Mouse (Mus musculus): ENCODE measurements at regions not wholly inside any gene's neighbourhood (a gene's known extent, or its start where the extent isn't known, plus 50 kb on each side); places are given as distances from the start of the nearest gene placed in this dataset.
A peak's percentile ranks its signal among the peaks of the same experiment; 100 is the strongest.

- WGBS = 27% methylated on average over 6 of the region's 6 CpGs
These were observed 81.8 kb downstream of the Tbx18 start for GRCm38 (mm10) chr9:87649015-87649978.

GRCm38 (mm10) chr9:87648317-87648716 lies 82.7 kb downstream of the Tbx18 start:
- H3K27ac ChIP-seq = no peak overlapping the region
- 73% methylated on average over 5 of the region's 5 CpGs for WGBS
- H3K4me2 ChIP-seq (replicated peaks) = no peak overlapping the region
- no peaks in the 10 kb centered on the region for H3K9me3 ChIP-seq
- no peak for ATAC-seq
- H3K27me3 ChIP-seq (replicated peaks) = no peaks in the 10 kb centered on the region
- no peak overlapping the region for H3K4me3 ChIP-seq (replicated peaks)
- no peaks in the 10 kb centered on the region for H3K4me1 ChIP-seq (replicated peaks)
- no peak overlapping the region for H3K9ac ChIP-seq
- H3K36me3 ChIP-seq = no peaks in the 10 kb centered on the region

More at GRCm38 (mm10) chr9:87649015-87649978, 81.8 kb downstream of the Tbx18 start:
- H3K27me3 ChIP-seq (replicated peaks) = no peaks in the 10 kb centered on the region
- no peak for ATAC-seq
- no peaks in the 10 kb centered on the region for H3K9me3 ChIP-seq
- no peak overlapping the region for H3K27ac ChIP-seq
- H3K36me3 ChIP-seq = no peaks in the 10 kb centered on the region
- H3K4me2 ChIP-seq (replicated peaks) = no peak overlapping the region
- no peak overlapping the region for H3K9ac ChIP-seq
- H3K4me3 ChIP-seq (replicated peaks) = no peak overlapping the region
- no peaks in the 10 kb centered on the region for H3K4me1 ChIP-seq (replicated peaks)

GRCm38 (mm10) chr9:87645032-87645431 lies 86.0 kb downstream of the Tbx18 start:
- WGBS = 82% methylated on average over 5 of the region's 5 CpGs
- H3K4me2 ChIP-seq (replicated peaks) = no peak overlapping the region
- no peaks in the 10 kb centered on the region for H3K4me1 ChIP-seq (replicated peaks)
- H3K9ac ChIP-seq = no peak overlapping the region
- H3K27me3 ChIP-seq (replicated peaks) = no peaks in the 10 kb centered on the region
- H3K27ac ChIP-seq = no peak overlapping the region
- no peak overlapping the region for H3K4me3 ChIP-seq (replicated peaks)
- no peaks in the 10 kb centered on the region for H3K36me3 ChIP-seq
- ATAC-seq = no peak
- no peaks in the 10 kb centered on the region for H3K9me3 ChIP-seq

- H3K4me1 ChIP-seq (replicated peaks) = no peaks in the 10 kb centered on the region
- H3K27me3 ChIP-seq (replicated peaks) = no peaks in the 10 kb centered on the region
- H3K36me3 ChIP-seq = no peaks in the 10 kb centered on the region
- no peak overlapping the region for H3K4me3 ChIP-seq (replicated peaks)
- H3K4me2 ChIP-seq (replicated peaks) = no peak overlapping the region
- no peak for ATAC-seq
- no peak overlapping the region for H3K9ac ChIP-seq
- no peak overlapping the region for H3K27ac ChIP-seq
- WGBS = 43% methylated on average over 5 of the region's 5 CpGs
- H3K9me3 ChIP-seq = no peaks in the 10 kb centered on the region
These were observed 97.0 kb downstream of the Tbx18 start for GRCm38 (mm10) chr9:87633863-87634630.

- H3K36me3 ChIP-seq = no peaks in the 10 kb centered on the region
- H3K9ac ChIP-seq = no peak overlapping the region
- H3K4me3 ChIP-seq (replicated peaks) = no peak overlapping the region
- no peak overlapping the region for H3K27ac ChIP-seq
- 37% methylated on average over 3 of the region's 3 CpGs for WGBS
- no peaks in the 10 kb centered on the region for H3K9me3 ChIP-seq
- no peak overlapping the region for H3K4me2 ChIP-seq (replicated peaks)
- no peaks in the 10 kb centered on the region for H3K27me3 ChIP-seq (replicated peaks)
- H3K4me1 ChIP-seq (replicated peaks) = no peaks in the 10 kb centered on the region
- ATAC-seq = no peak
These were observed 104.6 kb downstream of the Tbx18 start for GRCm38 (mm10) chr9:87626432-87626831.

- 14% methylated on average over 7 of the region's 7 CpGs for WGBS
- peak; percentile 58 for ATAC-seq
- no peak overlapping the region for H3K4me2 ChIP-seq (replicated peaks)
These were observed 112.8 kb downstream of the Tbx18 start for GRCm38 (mm10) chr9:87618238-87618673.

GRCm38 (mm10) chr9:87607878-87608631 lies 123.0 kb downstream of the Tbx18 start:
- no peaks in the 10 kb centered on the region for H3K36me3 ChIP-seq
- H3K27me3 ChIP-seq (replicated peaks) = no peaks in the 10 kb centered on the region
- no peak overlapping the region for H3K4me3 ChIP-seq (replicated peaks)
- H3K4me1 ChIP-seq (replicated peaks) = no peaks in the 10 kb centered on the region
- no peak overlapping the region for H3K9ac ChIP-seq
- H3K27ac ChIP-seq = no peak overlapping the region
- no peaks in the 10 kb centered on the region for H3K9me3 ChIP-seq
- 28% methylated on average over 10 of the region's 10 CpGs for WGBS
- no peak for ATAC-seq
- H3K4me2 ChIP-seq (replicated peaks) = no peak overlapping the region

More at GRCm38 (mm10) chr9:87618238-87618673, 112.8 kb downstream of the Tbx18 start:
- H3K9me3 ChIP-seq = no peaks in the 10 kb centered on the region
- no peak overlapping the region for H3K9ac ChIP-seq
- no peaks in the 10 kb centered on the region; the same call in 1 of the 2 replicates for H3K4me1 ChIP-seq (replicated peaks)
- no peak overlapping the region for H3K4me3 ChIP-seq (replicated peaks)
- H3K27ac ChIP-seq = no peak overlapping the region
- no peaks in the 10 kb centered on the region for H3K27me3 ChIP-seq (replicated peaks)
- no peaks in the 10 kb centered on the region for H3K36me3 ChIP-seq

- Histone ChIP-seq H3K27ac (no peak overlapping the region), H3K9me3 (no peaks in the 10 kb centered on the region), H3K9ac (no peak overlapping the region), H3K4me1 (replicated peaks) (no peaks in the 10 kb centered on the region), H3K27me3 (replicated peaks) (no peaks in the 10 kb centered on the region), H3K36me3 (no peaks in the 10 kb centered on the region), H3K4me3 (replicated peaks) (no peak overlapping the region), H3K4me2 (replicated peaks) (no peak overlapping the region)
- ATAC-seq = no peak
- 45% methylated on average over 2 of the region's 2 CpGs for WGBS
These were observed 155.5 kb downstream of the Tbx18 start for GRCm38 (mm10) chr9:87575591-87575990.

GRCm38 (mm10) chr9:87574250-87574864 lies 156.7 kb downstream of the Tbx18 start:
- Histone ChIP-seq H3K4me2 (replicated peaks) (no peak overlapping the region), H3K9me3 (no peaks in the 10 kb centered on the region), H3K4me1 (replicated peaks) (no peaks in the 10 kb centered on the region), H3K4me3 (replicated peaks) (no peak overlapping the region), H3K36me3 (no peaks in the 10 kb centered on the region), H3K9ac (no peak overlapping the region), H3K27ac (no peak overlapping the region), H3K27me3 (replicated peaks) (no peaks in the 10 kb centered on the region)
- 26% methylated on average over 2 of the region's 2 CpGs for WGBS
- no peak for ATAC-seq

GRCm38 (mm10) chr9:87563244-87563643 lies 167.8 kb downstream of the Tbx18 start:
- Histone ChIP-seq H3K27me3 (replicated peaks) (no peaks in the 10 kb centered on the region), H3K4me3 (replicated peaks) (no peak overlapping the region), H3K9ac (no peak overlapping the region), H3K27ac (no peak overlapping the region), H3K9me3 (no peaks in the 10 kb centered on the region), H3K4me2 (replicated peaks) (no peak overlapping the region), H3K36me3 (no peaks in the 10 kb centered on the region), H3K4me1 (replicated peaks) (no peaks in the 10 kb centered on the region)
- ATAC-seq = no peak
- WGBS = 54% methylated on average over 3 of the region's 3 CpGs

GRCm38 (mm10) chr9:87562796-87563195 lies 168.3 kb downstream of the Tbx18 start:
- H3K4me3 ChIP-seq (replicated peaks) = no peak overlapping the region
- H3K4me2 ChIP-seq (replicated peaks) = no peak overlapping the region
- no peak for ATAC-seq

More at GRCm38 (mm10) chr9:87562796-87563195, 168.3 kb downstream of the Tbx18 start:
- H3K9ac ChIP-seq = no peak overlapping the region
- H3K4me1 ChIP-seq (replicated peaks) = no peaks in the 10 kb centered on the region
- WGBS = 43% methylated on average over 6 of the region's 6 CpGs
- no peaks in the 10 kb centered on the region for H3K9me3 ChIP-seq
- no peaks in the 10 kb centered on the region for H3K36me3 ChIP-seq
- H3K27ac ChIP-seq = no peak overlapping the region
- no peaks in the 10 kb centered on the region for H3K27me3 ChIP-seq (replicated peaks)
